Mouse (Mus musculus): Measurements from ENCODE around the gene Zfp800.

Gene Zfp800

DNA sequence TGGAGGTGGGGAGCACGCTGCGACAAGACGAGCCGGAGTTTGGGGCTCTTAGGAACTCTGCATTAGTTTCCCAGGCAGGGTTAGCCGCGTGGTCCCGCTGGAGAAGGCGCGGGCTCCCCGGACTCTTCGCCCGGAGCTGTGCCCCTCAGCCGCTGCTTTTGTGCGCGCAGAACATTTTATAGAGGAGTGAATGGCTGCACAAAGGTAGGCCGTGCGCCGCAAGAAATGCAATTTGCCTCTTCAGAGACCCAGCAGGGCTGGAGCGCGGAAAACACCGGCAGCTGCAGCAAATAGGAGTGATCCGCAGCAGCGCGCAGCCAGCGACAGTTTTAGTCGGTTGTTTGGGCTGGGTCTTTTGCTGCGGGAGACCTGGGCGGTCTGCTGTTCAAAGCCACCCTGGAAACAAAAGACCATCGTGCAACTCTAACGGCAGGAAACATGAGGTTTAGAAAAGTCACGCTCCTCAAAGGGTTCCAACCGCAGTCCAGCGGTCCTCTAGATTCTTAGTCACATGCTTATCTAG lies at the start of gene Zfp800:
Gene Zfp800, minus strand, starts transcription at position 325 of the 523 bp plus-strand sequence.
- in situ Hi-C loops (cut with MboI, MseI) = loop anchor here (5.0 to 25.0 kb wide), 2 partner anchors 735 to 740 kb away; no protein-coding TSS in a partner anchor

DNA sequence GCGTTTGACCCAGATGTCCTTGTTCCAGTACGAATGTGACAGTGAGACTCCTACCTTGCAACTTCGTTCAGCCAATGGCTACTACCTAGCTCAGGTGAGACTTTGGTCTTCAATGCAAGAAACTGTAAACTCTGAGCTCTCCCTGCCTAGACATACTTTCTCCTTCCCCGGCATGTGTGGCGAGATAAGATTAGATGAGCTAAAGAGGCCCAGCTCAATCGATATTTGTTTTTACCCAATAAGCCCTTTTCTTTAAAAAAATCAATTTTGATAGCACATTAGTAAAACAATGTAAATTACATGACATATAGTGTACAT lies 33.7 kb upstream of the Zfp800 start:
- in situ Hi-C loops (cut with MboI, MseI) = no loop called here

DNA sequence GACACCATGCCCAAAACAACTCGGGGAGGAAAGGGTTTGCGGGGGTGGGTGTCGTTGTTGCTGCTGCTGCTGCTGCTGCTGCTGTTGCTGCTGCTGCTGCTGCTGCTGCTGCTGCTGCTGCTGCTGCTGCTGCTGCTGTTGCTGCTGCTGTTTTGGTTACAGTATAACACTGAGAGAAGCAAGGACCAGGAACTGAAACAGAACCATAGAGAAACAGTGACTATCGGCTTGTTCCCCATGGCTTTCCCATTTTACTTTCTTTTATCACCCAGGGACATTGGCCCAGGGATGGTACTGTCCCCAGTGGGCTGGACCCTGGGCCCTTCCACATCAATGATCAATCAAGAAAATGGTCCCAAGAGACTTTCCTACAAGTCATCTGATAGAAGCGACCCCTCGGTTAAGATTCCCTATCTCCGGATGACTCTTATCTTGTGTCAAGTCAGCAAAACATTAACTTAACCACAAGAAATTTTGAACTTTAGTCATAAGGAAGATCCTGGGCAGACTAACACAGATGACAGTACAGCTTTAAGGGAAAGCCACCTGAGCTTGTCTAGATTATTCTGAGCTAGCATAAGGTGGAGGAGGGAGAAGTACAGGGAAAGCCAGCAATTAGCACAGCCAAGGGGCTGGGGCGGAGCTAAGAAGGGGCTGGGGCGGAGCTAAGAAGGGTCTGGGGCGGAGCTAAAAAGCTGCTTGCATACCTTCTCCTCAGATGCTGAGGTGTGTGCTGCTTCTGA lies 33.2 kb upstream of the Zfp800 start:
- in situ Hi-C loops (cut with MboI, MseI) = no loop called here

DNA sequence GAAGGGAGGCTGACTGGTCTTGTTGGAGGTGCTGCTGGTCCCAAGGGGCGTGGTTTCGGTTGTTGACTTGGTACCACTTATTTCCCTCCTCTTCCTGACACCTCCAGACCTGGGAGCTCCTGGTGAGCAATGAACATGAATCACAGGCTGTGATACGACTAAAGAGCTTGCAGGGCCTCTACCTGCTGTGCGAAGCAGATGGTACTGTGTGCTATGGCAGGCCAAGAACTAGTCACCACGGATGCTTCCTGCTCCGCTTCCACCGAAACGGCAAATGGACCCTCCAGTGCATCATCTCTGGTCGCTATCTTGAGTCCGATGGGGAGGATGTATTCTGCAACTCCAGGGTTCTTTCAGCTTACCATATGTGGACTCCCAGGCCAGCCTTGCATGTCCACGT lies 32.1 kb upstream of the Zfp800 start:
- in situ Hi-C loops (cut with MboI, MseI) = loop anchor here in 1 of 2 experiments (10.0 kb wide), 2 partner anchors 85 to 595 kb away; no protein-coding TSS in a partner anchor

DNA sequence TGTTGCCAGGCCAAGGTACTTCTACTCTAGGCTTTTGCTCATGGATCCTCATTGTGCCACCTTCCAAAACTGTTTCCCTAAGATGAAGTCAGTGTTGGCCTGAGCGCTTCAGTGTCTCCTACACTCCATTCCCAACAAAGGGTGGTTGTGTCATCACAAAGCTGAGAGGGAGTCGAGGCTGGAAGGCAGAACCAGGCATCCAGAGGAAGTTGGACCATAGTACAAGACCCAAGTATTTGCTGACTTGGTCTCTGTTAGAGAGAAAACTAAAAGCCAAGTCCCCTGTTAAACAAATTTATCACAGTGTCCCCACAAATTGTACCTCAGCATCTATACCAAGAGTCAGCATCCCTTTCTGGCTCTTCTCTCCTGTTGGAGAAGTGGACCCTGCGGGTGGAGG lies 30.5 kb upstream of the Zfp800 start, which contains the start of gene Gcc1:
Gene Gcc1, minus strand, starts transcription at position 101 of the 400 bp plus-strand sequence.
- in situ Hi-C loops (cut with MboI, MseI) = loop anchor here in 1 of 2 experiments (10.0 kb wide), 2 partner anchors 87 to 597 kb away; no protein-coding TSS in a partner anchor

GRCm38 (mm10) chr6:28427096-28427839 lies 29.5 kb upstream of the Zfp800 start, which contains the start of gene Fscn3:
TSS of gene Fscn3 (plus strand) at chr6:28427789.
- in situ Hi-C loops (cut with MboI, MseI) = loop anchor here in 1 of 2 experiments (10.0 kb wide), 2 partner anchors 88 to 598 kb away; no protein-coding TSS in a partner anchor

DNA sequence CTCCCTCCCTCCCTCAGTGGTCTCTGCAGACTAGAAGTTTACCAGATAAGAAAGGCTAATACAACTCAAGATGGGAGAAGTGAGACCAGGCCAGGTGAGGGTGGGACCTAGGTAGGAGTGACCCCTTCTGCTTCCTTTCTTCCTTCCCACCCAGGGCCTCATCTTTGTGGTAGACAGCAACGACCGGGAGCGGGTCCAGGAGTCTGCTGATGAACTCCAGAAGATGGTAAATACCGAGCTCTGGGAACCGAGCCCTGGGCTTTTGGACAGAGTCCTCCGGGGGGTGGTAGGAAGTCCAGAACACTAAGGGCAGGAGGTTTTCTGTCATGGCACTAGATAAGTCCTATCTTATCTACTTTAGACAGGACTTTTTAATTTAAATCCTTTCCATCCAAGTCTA lies 27.2 kb upstream of the Zfp800 start:
- in situ Hi-C loops (cut with MboI, MseI) = loop anchor here in 1 of 2 experiments (10.0 kb wide), 2 partner anchors 90 to 600 kb away; no protein-coding TSS in a partner anchor

DNA sequence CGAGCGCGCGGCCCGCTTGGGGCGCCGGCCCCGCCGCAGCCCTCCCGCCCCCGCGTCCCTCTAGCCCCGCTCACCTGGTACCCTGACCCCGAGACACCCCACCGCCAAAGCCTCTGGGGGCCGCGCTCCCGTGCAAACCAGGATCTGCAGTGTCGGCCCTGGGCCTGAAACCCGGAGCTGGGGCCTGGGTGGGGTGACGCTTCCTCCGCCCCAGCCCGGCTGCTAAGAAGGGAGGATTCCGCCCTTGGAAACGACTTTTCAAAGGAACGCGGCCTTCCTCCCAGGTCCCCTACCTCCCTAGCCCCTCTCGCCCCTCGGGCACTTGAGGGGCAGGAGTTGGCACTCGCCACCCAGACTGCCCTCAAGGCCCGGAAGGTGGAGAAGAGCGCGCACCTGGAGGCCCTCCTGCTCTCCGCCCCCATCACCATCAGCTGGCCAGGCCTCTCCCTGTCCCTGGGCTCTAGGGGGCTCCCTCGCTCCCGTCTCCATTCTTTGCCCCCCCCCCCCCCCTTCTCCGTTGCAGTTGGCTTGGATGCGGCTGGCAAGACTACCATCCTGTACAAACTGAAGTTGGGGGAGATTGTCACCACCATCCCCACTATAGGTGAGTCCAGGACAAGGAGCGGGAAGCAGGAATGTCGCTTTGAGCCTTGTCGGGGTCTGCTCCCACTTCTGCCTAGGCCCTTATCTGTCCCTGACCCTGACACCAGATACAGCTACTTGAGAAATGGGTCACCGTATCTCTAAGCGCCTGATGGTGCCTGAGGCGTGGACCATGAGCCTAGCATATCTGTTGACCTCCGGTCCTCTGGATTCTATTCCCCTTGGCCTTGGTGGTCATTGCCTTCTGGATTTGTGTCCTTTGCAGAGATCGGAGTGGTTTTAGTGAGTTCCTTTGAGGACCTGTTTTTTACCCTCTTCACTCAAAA lies 26.2 kb upstream of the Zfp800 start:
- in situ Hi-C loops (cut with MboI, MseI) = loop anchor here (5.0 to 10.0 kb wide), 4 partner anchors 58 to 601 kb away; no protein-coding TSS in a partner anchor

DNA sequence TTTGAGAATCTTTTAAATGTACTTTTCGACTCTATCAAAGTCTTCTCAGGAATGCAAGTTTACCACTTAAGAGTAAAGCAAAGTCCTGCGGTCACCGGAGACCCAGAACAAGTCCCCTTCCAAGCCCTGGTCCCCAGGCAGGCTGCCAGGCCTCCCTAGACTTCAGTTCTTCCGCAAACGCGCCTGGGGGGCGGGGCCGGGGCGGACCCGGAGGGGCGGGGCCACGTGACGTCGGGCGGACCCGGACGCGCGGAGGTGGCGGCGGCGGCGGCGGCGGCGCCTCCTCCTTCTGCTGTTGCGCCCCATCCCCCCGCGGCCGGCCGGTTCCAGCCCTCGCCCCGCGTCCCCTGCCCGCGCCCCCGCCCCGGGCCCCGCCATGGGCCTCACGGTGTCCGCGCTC lies 25.5 kb upstream of the Zfp800 start, which contains the start of gene Arf5:
Gene Arf5, plus strand, starts transcription at position 248 of the 400 bp plus-strand sequence.
- in situ Hi-C loops (cut with MboI, MseI) = loop anchor here (5.0 to 10.0 kb wide), 4 partner anchors 59 to 601 kb away; no protein-coding TSS in a partner anchor

DNA sequence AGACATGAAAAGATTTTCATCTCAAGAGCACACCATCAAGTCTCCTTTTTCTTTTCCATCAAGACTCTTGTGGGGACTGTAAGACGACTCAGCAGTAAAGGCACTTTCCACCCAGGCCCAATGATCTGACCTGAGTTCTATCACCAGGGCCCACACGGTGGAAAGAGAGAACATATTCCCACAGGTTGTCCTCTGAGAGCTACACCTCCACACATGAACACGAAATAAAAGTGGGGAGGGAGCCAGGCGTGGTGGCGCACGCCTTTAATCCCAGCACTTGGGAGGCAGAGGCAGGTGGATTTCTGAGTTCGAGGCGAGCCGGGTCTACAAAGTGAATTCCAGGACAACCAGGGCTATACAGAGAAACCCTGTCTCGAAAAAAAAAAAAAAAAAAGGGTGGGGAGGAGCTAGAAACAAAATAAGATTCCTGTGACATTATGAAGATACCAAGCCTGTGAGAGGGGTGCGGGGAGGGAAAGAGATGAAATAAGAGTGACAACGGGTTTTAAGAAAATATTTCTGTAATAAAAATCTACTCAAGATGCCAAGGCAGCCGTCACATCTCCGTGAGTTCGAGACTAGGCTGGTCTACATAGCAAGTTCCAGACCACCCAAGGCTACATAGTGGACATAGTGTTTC lies 25.0 kb upstream of the Zfp800 start:
- in situ Hi-C loops (cut with MboI, MseI) = loop anchor here (5.0 to 10.0 kb wide), 4 partner anchors 60 to 602 kb away; no protein-coding TSS in a partner anchor

- in situ Hi-C loops (cut with MboI, MseI) = loop anchor here (5.0 to 10.0 kb wide), 4 partner anchors 61 to 603 kb away; no protein-coding TSS in a partner anchor
Observed at GRCm38 (mm10) chr6:28421469-28422000, 23.7 kb upstream of the Zfp800 start.

DNA sequence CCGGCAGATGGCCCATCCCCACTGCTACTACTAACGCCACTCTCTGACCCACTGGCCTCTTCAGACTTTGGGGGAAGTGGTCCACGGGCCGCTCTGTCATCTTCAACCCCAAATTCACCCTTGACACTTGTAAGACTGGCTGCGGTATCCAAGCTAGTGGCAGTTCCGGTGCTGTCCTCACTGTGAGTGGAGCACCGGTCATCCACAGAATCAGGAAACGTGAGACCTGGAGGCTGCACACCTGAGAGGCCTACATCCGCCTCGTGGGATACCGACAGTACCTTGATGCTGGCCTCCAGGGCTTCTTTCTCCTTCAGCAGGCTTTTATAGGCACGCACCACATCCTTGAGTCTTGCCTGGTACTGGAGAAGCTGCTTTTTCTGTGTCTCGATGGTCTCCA lies 23.1 kb upstream of the Zfp800 start:
- in situ Hi-C loops (cut with MboI, MseI) = loop anchor here (5.0 to 10.0 kb wide), 4 partner anchors 61 to 604 kb away; no protein-coding TSS in a partner anchor

DNA sequence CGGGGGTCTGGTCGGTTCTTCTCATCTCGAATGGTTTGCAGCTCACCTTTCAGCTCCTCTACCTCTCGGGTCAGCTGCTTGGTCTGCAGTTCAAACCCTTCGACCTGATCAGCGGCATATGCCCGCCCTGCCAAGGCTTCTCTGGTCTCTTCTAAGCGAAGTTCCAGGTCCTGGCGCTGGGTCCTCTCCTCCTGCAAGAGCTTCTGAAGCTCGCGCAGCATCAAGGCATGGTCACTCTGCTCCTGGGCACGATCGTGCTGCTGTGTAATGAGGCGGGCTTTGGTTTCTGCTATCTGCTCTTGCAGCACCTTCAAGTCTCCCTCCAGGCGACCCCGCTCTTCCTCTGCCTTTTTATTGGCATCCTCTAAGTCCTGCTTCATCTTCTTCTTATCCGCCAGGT lies 22.6 kb upstream of the Zfp800 start:
- in situ Hi-C loops (cut with MboI, MseI) = loop anchor here (5.0 to 10.0 kb wide), 4 partner anchors 62 to 604 kb away; no protein-coding TSS in a partner anchor

GRCm38 (mm10) chr6:28419673-28420072 lies 21.9 kb upstream of the Zfp800 start:
- in situ Hi-C loops (cut with MboI, MseI) = loop anchor here (5.0 to 10.0 kb wide), 4 partner anchors 63 to 605 kb away; no protein-coding TSS in a partner anchor

DNA sequence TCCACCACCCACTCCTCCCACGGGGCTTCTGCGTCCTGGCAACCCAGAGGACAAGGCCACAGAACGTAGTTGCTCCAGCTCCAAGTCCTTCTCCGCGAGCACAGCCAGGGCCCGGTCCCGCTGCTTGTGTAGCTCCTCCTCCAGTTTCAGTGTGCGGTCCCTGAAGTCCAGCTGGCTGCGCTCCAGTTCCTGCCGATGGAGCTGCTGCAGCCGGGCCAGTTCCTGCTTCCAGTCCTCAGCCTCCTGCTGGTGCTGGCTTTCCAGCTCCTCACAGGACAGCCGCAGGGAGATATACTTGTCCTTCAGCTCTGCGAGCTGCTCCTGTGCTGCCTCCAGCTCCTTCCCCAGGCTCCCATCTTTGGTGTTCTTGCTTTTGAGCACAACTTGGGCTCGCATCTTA lies 20.6 kb upstream of the Zfp800 start:
- in situ Hi-C loops (cut with MboI, MseI) = no loop called here

DNA sequence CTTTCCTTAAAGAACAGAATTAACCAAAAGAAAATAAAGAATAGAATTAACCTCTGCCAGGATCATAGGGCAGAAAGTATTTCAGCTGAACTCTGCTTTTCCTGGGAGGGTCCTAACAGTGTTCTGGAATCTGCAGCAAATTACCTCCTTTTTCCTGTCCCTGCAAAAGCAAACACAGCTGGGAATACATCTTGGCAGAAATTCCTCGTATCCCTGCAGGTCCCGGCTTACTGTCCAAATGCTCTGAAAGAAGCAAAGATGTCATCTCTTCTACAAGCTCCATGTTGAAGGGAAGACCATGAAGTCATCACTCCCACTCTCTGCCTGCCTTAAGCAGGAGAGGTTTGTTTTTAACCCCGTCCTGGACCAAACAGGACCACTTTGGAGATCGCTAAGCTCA lies 19.2 kb upstream of the Zfp800 start:
- in situ Hi-C loops (cut with MboI, MseI) = no loop called here

DNA sequence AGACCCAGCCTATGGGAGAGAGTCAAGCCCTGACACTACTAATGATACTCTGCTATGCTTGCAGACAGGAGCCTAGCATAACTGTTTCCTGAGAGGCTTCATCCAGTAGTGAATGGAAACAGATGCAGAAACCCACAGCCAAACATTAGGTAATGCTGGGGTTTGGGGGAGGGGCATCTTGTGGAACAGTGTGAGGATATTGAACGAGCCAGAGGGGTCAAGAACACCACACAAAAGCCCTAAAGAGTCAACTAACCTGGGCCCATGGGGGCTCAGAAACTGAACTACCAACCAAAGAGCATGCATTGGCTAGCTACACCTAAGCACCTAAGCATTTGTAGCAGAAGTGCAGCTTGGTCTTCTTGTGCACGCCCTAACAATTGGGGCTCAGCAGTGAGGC lies 13.4 kb upstream of the Zfp800 start:
- in situ Hi-C loops (cut with MboI, MseI) = no loop called here

DNA sequence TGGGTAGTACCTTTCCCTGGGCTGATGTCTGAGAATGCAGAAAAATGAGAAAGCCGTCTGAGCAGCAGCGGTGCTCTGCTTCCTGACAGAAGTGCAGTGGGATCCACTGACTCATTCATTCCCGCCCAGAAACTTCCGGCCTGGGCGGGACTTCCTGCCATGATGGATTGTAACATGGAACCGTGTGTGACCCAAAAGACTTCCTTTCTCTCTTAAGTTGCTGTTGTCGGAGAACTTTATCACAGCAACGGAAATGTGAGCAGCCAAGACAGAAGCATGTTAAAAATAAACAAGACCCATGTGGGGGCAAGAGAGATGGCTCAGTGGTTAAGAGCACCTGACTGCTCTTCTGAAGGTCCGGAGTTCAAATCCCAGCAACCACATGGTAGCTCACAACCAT lies 12.2 kb upstream of the Zfp800 start:
- in situ Hi-C loops (cut with MboI, MseI) = no loop called here

GRCm38 (mm10) chr6:28399791-28400190 lies 2.0 kb upstream of the Zfp800 start:
- in situ Hi-C loops (cut with MboI, MseI) = loop anchor here (5.0 to 25.0 kb wide), 2 partner anchors 737 to 742 kb away; no protein-coding TSS in a partner anchor

Measured in T-helper 17 cell (primary cell).